Mouse (Mus musculus) gastrocnemius, adult 18-20 months (tissue): ENCODE results near the gene Syap1. TPM values are rescaled to one million over a fixed set of nuclear protein-coding genes. Genes with fewer than 3 reads are reported as not detected.
"Not testable (repeated sequence)": the region's sequence is repeated elsewhere in the genome, so short reads cannot be mapped to it uniquely, and the experiment has no call there.

ENCODE experiments used
- DNase-seq: peaks from one replicate; pipeline ENCODE4 v3.0.0; 2021; ENCODE audit warnings: low spot score
- long read RNA-seq, 2 experiments: library from polyadenylated mRNA; stranded (forward); transcript quantifications; one replicate each; pipeline ENCODE4 v2.0.0; 2021
- total RNA-seq, 2 experiments: library from RNA; stranded (reverse); gene quantifications; 2 replicates each; pipeline ENCODE4 v1.2.3; 2021

Gene Syap1
- 10 to 100 TPM; 25.1 to 28.7 TPM for total RNA-seq
- long read RNA-seq, experiment 1, transcript Syap1-201 (9 exons, 2,087 nt): major isoform, 37 of 46 reads
- long read RNA-seq, experiment 1, partial matches to known transcripts: 0 of 46 reads
- long read RNA-seq, experiment 1, other reads (novel, unspliced or antisense): 8 of 46 reads
- long read RNA-seq, experiment 2, transcript Syap1-201 (9 exons, 2,087 nt): major isoform, 23 of 26 reads
- long read RNA-seq, experiment 2, partial matches to known transcripts: 0 of 26 reads
- long read RNA-seq, experiment 2, other reads (novel, unspliced or antisense): 3 of 26 reads

DNA sequence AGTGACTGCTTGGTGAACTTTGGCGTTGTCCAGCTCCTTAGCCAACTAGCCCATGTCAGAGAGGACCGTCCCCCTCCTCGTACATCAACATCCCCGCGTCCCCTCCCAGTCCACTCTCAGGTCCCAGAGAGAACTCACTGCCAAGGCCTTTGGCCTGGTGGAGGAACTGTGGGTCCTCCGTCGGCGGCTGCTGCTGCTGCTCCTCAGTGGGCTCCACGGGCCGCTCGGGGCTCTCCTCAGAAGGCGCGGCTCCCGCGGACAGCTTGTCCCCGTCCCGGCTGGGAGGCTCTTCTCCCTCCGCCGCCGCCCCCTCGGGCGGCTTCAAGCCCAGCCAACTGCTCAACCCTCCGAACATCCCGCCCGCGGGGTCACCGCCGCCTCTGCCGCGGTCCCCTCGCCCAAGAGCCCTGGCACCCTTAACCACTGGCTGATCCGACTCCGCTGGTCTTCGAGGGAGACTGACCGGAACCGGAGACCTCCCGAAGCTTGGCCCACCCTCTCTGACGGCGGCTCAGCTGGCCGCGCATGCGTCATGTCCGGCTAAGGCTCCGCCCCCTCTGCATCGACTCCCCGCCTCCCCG lies at the start of gene Syap1:
Gene Syap1, minus strand, starts transcription at position 517 of the 581 bp plus-strand sequence.
- peak; percentile 86 for DNase-seq

DNA sequence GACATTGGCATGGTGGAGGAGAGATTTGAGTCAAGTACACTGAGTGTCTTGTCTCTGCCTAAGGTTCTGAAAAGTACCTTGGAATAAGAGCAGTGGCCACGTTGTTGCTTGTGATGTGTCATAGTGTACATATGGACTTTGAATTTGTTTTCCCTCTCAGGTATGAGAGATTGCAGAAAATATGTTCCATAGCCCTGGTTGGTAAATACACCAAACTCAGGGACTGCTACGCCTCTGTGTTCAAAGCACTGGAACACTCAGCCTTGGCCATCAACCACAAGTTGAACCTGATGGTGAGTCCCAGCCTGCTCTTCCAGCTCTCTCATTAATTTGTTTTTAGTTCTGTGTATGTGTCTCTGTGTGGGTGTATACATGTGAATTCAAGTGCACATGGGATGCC lies 43.2 kb upstream of the Syap1 start:
- no peak for DNase-seq

DNA sequence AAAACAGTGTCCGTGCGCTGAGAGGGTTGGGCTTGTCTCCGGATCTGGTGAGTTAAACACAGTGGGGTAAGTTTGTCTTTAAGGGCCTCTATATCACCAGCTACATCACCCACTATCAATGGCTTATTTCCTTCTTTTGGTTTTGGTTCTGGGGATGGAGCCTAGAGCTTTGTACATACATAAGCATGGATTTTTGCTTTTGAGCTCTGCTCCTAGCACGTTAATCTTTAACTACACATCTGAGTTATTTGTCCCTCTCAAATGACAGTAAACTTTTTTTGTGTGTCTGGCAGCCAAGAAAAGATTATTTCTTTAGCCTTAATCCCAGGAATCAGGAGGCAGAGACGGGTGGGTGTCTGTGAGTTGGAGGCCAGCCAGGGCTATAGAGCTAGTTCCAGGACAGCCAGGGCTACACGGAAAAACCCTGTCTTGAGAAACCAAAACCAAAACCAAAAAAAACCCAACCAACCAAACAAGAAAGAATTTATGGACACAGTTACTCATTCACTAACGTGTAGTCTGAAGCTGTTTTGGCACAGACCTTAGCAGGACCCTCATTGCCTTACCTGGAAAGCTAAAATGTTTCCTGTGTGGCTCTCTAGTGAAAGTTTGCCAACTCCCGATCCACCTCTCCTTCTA lies 33.4 kb upstream of the Syap1 start:
- no peak for DNase-seq

- peak; percentile 37 for DNase-seq
Measured at GRCm38 (mm10) chrX:162915697-162916096, 27.4 kb upstream of the Syap1 start.

- no peak for DNase-seq
Measured at GRCm38 (mm10) chrX:162913651-162914050, 25.4 kb upstream of the Syap1 start.

GRCm38 (mm10) chrX:162907554-162907953 lies 19.3 kb upstream of the Syap1 start:
- no peak for DNase-seq

- DNase-seq: peak; percentile 11
Measured at GRCm38 (mm10) chrX:162902040-162902734, 13.9 kb upstream of the Syap1 start.

DNA sequence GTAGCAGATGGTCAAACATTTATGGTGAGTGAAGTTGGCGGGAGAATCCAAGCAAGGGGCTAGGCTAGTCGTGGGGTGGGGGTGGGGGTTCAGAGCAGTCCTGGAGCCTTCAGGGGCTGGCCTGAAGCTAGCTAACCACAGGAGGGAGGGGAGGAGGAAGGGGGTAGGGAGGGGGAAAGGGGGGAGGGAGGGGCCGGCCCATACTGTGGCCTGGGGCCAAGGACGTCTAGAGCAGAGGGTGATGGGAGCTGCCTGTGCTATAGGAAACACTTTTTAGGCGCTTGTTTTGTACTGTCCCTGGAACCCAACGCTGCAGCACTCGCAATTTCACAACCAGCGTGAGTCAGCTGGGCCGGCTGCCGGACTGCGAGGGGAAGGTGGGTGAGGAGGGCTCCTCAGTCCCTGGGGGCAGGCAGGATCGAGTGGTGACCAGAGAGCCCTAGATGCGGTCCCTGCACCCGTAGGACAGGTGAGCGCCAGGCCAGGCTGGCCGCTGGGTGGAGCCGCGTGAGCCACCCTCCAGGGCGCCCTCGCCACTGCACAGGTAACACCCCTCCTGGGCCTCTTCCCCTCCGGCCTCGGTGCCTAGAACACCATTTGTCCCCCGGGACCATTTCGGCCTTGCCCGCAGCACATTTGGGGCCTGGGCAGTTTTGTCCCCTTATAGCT lies 13.3 kb upstream of the Syap1 start:
- peak; percentile 26 for DNase-seq

- DNase-seq: no peak
Measured at GRCm38 (mm10) chrX:162900938-162901337, 12.7 kb upstream of the Syap1 start, which contains the start of gene Ctps2. Ctps2 (plus strand) TSS chrX:162901238.

DNA sequence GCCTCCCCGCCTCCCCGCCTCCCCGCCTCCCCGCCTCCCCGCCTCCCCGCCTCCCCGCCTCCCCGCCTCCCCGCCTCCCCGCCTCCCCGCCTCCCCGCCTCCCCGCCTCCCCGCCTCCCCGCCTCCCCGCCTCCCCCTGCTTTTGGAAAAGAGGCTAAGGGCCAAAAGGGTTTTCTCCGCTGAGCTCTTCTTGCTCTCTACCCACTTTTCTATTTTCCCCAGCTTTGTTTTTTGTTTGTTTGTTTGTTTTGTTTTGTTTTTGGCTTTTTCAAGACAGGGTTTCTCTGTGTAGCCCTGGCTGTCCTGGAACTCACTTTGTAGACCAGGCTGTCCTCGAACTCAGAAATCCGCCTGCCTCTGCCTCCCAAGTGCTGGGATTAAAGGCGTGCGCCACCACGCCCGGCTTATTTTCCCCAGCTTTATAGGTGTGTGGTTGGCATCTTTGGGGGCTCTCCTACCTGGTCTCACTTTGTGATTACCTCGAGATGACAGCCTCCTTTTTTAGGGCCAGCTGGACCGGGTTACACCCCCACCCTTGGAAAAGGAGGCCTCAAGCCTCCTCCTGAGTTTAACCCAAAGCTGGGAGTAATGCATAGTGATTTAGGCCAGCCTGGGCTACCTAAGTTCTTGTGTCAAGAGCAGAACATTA lies 452 bp upstream of the Syap1 start:
- not testable (repeated sequence) for DNase-seq

DNA sequence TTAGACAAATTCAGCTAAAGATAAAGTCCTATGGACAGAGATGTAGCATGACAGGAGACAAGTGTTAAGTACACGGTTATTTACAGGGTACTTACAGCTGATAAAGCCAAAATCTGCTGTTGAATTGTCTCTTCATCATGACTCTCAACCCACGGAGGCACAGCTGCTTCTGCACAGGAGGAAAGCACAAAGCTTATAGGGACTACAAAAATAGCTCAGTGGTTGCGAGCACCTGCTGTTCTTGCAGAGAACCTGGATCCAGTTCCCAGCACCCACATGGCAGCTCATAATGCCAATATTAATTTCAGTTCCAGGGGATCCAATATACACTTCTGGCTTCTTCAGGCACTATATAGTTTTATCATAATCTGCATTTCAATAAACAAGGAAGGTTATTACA lies 10.0 kb downstream of the Syap1 start:
- no peak for DNase-seq

GRCm38 (mm10) chrX:162873761-162874160 lies 14.5 kb downstream of the Syap1 start:
- no peak for DNase-seq

GRCm38 (mm10) chrX:162871734-162872517 lies 16.3 kb downstream of the Syap1 start:
- DNase-seq: peak; percentile 8

DNA sequence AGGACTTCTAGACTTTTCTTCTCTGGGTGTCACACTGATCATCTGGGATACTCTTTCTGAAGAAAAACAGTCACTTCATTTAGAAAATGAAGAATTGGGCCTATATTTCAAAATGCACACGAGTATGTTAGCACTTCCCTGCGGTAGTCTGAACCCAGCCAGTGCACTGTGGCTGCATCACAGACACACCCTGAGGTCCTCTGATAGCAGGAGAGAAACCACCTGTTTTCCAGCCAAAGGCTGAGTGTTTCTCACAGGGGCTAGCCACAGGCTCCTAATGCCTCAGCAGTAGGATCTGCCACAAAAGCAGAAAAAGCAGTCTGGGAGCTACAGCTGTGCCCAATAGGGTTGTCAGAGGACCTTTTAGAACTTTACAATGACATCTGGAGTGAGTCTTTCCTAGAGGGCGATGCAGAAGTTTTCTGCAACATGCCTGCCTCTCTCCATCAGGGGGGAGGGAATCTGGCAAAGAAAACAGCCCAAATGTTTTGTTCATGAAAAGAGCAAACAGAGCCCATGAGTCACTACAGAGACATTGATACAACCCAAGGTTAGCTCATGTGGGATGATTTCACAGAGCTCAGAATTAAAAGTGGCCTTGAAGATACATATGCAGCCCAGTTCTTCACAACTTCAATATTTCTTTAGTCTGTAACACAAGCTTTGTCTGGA lies 19.8 kb downstream of the Syap1 start:
- DNase-seq: no peak

GRCm38 (mm10) chrX:162848682-162849081 lies 39.6 kb downstream of the Syap1 start:
- DNase-seq: no peak

DNA sequence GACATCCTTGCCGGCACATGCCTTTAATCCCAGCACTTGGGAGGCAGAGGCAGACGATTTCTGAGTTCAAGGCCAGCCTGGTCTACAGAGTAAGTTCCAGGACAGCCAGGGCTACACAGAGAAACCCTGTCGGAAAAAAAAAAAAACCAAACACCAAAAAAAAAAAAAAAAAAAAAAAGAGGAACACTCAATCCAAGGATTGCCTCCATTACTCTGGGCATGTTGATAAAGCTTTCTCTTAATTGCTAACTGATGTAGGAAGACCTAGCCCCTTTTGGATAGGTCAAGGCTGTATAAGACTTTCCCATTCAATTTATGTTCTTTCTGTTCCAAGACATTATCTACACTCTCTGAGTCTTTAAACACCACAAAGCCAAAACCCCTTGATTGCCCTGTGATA lies 42.7 kb downstream of the Syap1 start:
- no peak for DNase-seq

DNA sequence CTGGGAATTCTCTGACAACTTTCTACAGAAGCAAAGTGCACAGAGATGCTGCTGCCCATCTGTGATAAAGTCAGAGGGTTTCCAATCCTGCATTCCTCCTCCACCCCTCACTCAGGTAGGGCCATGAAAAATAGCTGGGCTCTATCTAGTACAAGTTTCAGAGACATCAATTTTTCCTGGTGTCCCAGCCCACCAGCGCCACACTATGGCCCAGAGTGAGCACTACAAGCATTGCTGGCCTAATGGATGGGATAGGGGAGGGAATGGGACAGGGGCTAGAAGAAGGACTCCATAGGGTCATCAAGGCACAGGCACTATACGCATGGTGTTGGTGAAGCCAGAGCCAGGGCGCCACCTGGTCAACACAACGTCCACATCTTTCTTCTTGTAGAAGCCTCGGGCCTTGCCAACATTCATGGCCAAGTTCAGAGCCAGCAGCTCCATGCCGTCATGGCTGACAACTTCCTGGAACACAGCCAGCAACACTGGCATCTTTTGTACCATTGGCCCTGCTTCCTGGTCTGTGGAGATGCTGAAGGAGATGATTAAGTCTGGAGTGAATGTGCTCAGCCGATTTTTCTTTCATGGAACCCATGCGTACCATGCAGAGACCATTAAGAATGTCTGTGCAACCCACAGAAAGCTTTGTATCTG lies 43.7 kb downstream of the Syap1 start:
- DNase-seq: no peak

- DNase-seq: no peak
Measured at GRCm38 (mm10) chrX:162832101-162832500, 56.1 kb downstream of the Syap1 start.

DNA sequence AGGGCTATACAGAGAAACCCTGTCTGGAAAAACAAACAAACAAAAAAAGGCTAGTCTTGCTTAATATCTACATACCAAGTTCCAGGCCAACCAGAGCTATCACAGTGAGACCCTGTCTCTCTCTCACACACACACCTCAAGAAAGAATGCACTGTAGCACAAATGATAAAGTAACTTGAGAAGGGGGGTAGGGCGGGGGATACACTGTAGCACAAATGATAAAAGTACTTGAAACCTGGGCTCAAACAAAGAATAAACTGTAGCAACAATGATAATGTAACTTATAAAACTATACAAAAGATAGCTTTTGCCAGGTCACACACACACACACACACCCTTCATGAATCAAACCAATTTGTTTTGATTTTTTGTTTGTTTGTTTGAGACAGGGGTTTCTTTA lies 56.7 kb downstream of the Syap1 start:
- DNase-seq: no peak
